Mouse (Mus musculus) liver, embryonic 14.5 days (tissue): ENCODE measurements at regions not wholly inside any gene's neighbourhood (a gene's known extent, or its start where the extent isn't known, plus 50 kb on each side); places are given as distances from the start of the nearest gene placed in this dataset.

Experiments used
- ATAC-seq: fragments of 200-750 bp; cut with Nextera tagmentation; 2 replicates; pipeline ENCODE4 v1.8.0; 2017; ENCODE audit warnings: moderate number of reproducible peaks, mild to moderate bottlenecking, moderate library complexity; ENCODE audit not compliant: insufficient read depth
- DNase-seq, 3 experiments: peaks; one replicate each; pipeline ENCODE4 v3.0.0-alpha.2; 2012 to 2013; ENCODE audit warnings: low read depth in 3 of 3, low spot score in 3 of 3
- H3K27ac ChIP-seq: fragments of 300-500 bp; sonication (generic); 2 replicates; pipeline ENCODE4 v1.5.1; 2014; ENCODE audit warnings: moderate library complexity, mild to moderate bottlenecking, control low read depth, inconsistent platforms
- H3K27me3 ChIP-seq: fragments of 300-500 bp; sonication (generic); 2 replicates; pipeline ENCODE4 v1.6.1; 2014; ENCODE audit warnings: mild to moderate bottlenecking, low read length, moderate library complexity; ENCODE audit not compliant: control insufficient read depth, insufficient read depth
- H3K36me3 ChIP-seq: fragments of 300-500 bp; sonication (generic); replicated peaks from 2 replicates; pipeline ENCODE4 v1.6.1; 2014; ENCODE audit warnings: low read depth; ENCODE audit not compliant: control insufficient read depth, insufficient read depth
- H3K4me1 ChIP-seq, 2 experiments: fragments of 200-500 bp in 1 of 2; fragments of 300-500 bp in 1 of 2; sonication (generic) in 1 of 2; replicated peaks; 2 replicates each; pipeline ENCODE4 v1.6.1; 2012 to 2014; ENCODE audit warnings: antibody characterized with exemption in 1 of 2, inconsistent platforms in 1 of 2, low read length in 1 of 2; ENCODE audit not compliant: control insufficient read depth in 2 of 2, insufficient read depth in 2 of 2
- H3K4me2 ChIP-seq: fragments of 300-500 bp; sonication (generic); 2 replicates; pipeline ENCODE4 v1.6.1; 2014; ENCODE audit warnings: low read depth, mild to moderate bottlenecking, control low read depth, moderate library complexity
- H3K4me3 ChIP-seq, 2 experiments: fragments of 200-500 bp in 1 of 2; fragments of 300-500 bp in 1 of 2; sonication (generic) in 1 of 2; 2 replicates each; pipeline ENCODE4 v1.5.1; 2012 to 2014; ENCODE audit warnings: low read depth in 2 of 2, low read length in 2 of 2, mild to moderate bottlenecking in 2 of 2, control low read depth in 1 of 2, inconsistent platforms in 1 of 2, moderate library complexity in 1 of 2; ENCODE audit not compliant: insufficient read depth in 1 of 2
- H3K9ac ChIP-seq: fragments of 300-500 bp; sonication (generic); replicated peaks from 2 replicates; pipeline ENCODE4 v1.6.1; 2014; ENCODE audit warnings: mild to moderate bottlenecking, control low read depth, moderate library complexity
- H3K9me3 ChIP-seq: fragments of 300-500 bp; sonication (generic); 2 replicates; pipeline ENCODE4 v1.6.1; 2016; ENCODE audit warnings: low read length, mixed read lengths; ENCODE audit not compliant: control insufficient read depth
- CTCF ChIP-seq: IDR thresholded peaks from 2 replicates; pipeline ENCODE4 v1.5.1; 2016; ENCODE audit warnings: antibody characterized with exemption, low read depth, control low read depth
- EP300 ChIP-seq: IDR thresholded peaks from 2 replicates; pipeline ENCODE4 v1.6.1; 2016; ENCODE audit warnings: antibody characterized with exemption, low read depth
- WGBS: fragments of 180-500 bp; shearing (Covaris S2); extraction: QIAGEN DNeasy Blood & Tissue Kit; methylation state at CpG from one replicate; pipeline ENCODE4 v1.1.7; 2014; ENCODE audit not compliant: insufficient replicate concordance; 5-methylcytosine and 5-hydroxymethylcytosine counted together

GRCm38 (mm10) chr7:125187011-125187740, 257.3 kb upstream of the Kdm8 start:
- Histone ChIP-seq H3K4me1 (no peaks in the 10 kb centered on the region), H3K9ac (no peak overlapping the region), H3K4me2 (no peak overlapping the region), H3K36me3 (no peaks in the 10 kb centered on the region), H3K27ac (no peak overlapping the region), H3K4me3 (no peak overlapping the region), H3K9me3 (no peaks in the 10 kb centered on the region), H3K27me3 (no peaks in the 10 kb centered on the region)
- no peak for ATAC-seq
- DNase-seq = no peak
- WGBS = 44% methylated on average over 10 of the region's 10 CpGs
- TF ChIP-seq CTCF (no peak), EP300 (no peak)

GRCm38 (mm10) chr7:125188986-125189385, 255.5 kb upstream of the Kdm8 start:
- H3K27me3 ChIP-seq = no peaks in the 10 kb centered on the region
- no peaks in the 10 kb centered on the region for H3K36me3 ChIP-seq
- DNase-seq (no peak), ATAC-seq (no peak)
- H3K4me2 ChIP-seq = no peak overlapping the region
- H3K9ac ChIP-seq = no peak overlapping the region
- no peaks in the 10 kb centered on the region for H3K9me3 ChIP-seq
- H3K4me3 ChIP-seq = no peak overlapping the region
- H3K27ac ChIP-seq = no peak overlapping the region
- TF ChIP-seq CTCF (no peak), EP300 (no peak)
- no peaks in the 10 kb centered on the region for H3K4me1 ChIP-seq
- 60% methylated on average over 5 of the region's 5 CpGs for WGBS

GRCm38 (mm10) chr7:125190067-125190466, 254.4 kb upstream of the Kdm8 start:
- Histone ChIP-seq H3K4me1 (no peaks in the 10 kb centered on the region), H3K9me3 (no peaks in the 10 kb centered on the region), H3K9ac (no peak overlapping the region), H3K36me3 (no peaks in the 10 kb centered on the region), H3K27ac (no peak overlapping the region), H3K4me2 (no peak overlapping the region), H3K27me3 (no peaks in the 10 kb centered on the region), H3K4me3 (no peak overlapping the region)
- 58% methylated on average over 6 of the region's 6 CpGs for WGBS
- TF ChIP-seq EP300 (no peak), CTCF (no peak)
- DNase-seq (no peak), ATAC-seq (no peak)

GRCm38 (mm10) chr7:125191313-125191712, 253.2 kb upstream of the Kdm8 start:
- Histone ChIP-seq H3K27me3 (no peaks in the 10 kb centered on the region), H3K27ac (no peak overlapping the region), H3K4me3 (no peak overlapping the region), H3K36me3 (no peaks in the 10 kb centered on the region), H3K4me2 (no peak overlapping the region), H3K9ac (no peak overlapping the region), H3K4me1 (no peaks in the 10 kb centered on the region), H3K9me3 (no peaks in the 10 kb centered on the region)
- ATAC-seq (no peak), DNase-seq (no peak)
- TF ChIP-seq CTCF = no peak
- no peak for TF ChIP-seq EP300

GRCm38 (mm10) chr7:125211346-125211973, 233.0 kb upstream of the Kdm8 start:
- TF ChIP-seq EP300 = no peak
- no peak for TF ChIP-seq CTCF
- DNase-seq (no peak), ATAC-seq (no peak)
- no peak overlapping the region for H3K27ac ChIP-seq
- H3K27me3 ChIP-seq = no peaks in the 10 kb centered on the region
- no peaks in the 10 kb centered on the region for H3K36me3 ChIP-seq
- 58% methylated on average over 6 of the region's 6 CpGs for WGBS
- no peaks in the 10 kb centered on the region for H3K4me1 ChIP-seq
- no peak overlapping the region for H3K9ac ChIP-seq
- no peak overlapping the region for H3K4me2 ChIP-seq
- H3K4me3 ChIP-seq = no peak overlapping the region
- no peaks in the 10 kb centered on the region for H3K9me3 ChIP-seq
